ENCODE assay signal across 9 mouse cellular contexts in genomic region chr1:38130715-38131483, GRCm38 (mm10). TPM values are rescaled to one million over a fixed set of nuclear protein-coding genes. Genes with fewer than 3 reads are reported as not detected.
DNase-seq lines count a peak whose midpoint lies in the region; ATAC-seq and TF ChIP-seq lines count a peak whose summit lies in the region.
"Had no signal": no experiment of that assay in that cellular context is flagged by ENCODE, and none has a peak within 500 bp of the region (broad histone marks: within the 10 kb centered on the region; RNA-seq: fewer than 3 reads in every experiment).

No protein-coding gene starts in this region.

- no peak for TF ChIP-seq CTCF in CH12.LX (conservative IDR thresholded peaks at IDR 0.05 in 1 of 2, IDR thresholded peaks at IDR 0.05 in 1 of 2; ENCODE audit: low read depth in 2 of 2, low read length in 2 of 2)
- no peak for TF ChIP-seq CTCF in intestine, postnatal 0 days (IDR thresholded peaks at IDR 0.05; ENCODE audit: low read depth)

- TF ChIP-seq RAD21 in CH12.LX (IDR thresholded peaks at IDR 0.05; ENCODE audit: low read depth, low read length) = no peak

- dilution Hi-C loops in CH12.LX (cut with MboI; ENCODE audit: extremely low pct_ligation_motif_present, extremely low pct_unique_long_range_greater_than_20kb, low sequenced_read_pairs) = no loop called here

- no peaks in the 10 kb centered on the region for H3K36me3 ChIP-seq in heart, embryonic 12.5 days
- H3K36me3 ChIP-seq in CH12.LX (replicated peaks in 1 of 2; ENCODE audit: control insufficient read depth in 1 of 2, insufficient read depth in 1 of 2, low read length in 1 of 2) = peaks cover 2 to 3% of the 10 kb centered on the region in 2 experiments
- H3K36me3 ChIP-seq in intestine, postnatal 0 days (ENCODE audit: control insufficient read depth, insufficient read depth) = no peaks in the 10 kb centered on the region
- H3K36me3 ChIP-seq: heart, embryonic 15.5 days had no signal

- WGBS in heart, embryonic 12.5 days = 48% methylated on average over 10 of the region's 10 CpGs
- WGBS in intestine, postnatal 0 days = 59% methylated on average over 10 of the region's 10 CpGs

- H3K79me2 ChIP-seq in CH12.LX (replicated peaks; ENCODE audit: control insufficient read depth, extremely low read depth, insufficient read depth, poor library complexity, severe bottlenecking) = peaks cover 25% of the 10 kb centered on the region

- no peak for ATAC-seq in heart, embryonic 12.5 days (ENCODE audit: insufficient number of reproducible peaks, low FRiP score)
- ATAC-seq in megakaryocyte-erythroid progenitor cell, adult 5-6 weeks (replicated peaks; ENCODE audit: low FRiP score, low TSS enrichment, poor library complexity, severe bottlenecking) = peak; percentile 72
- ATAC-seq in intestine, postnatal 0 days = no peak

- TF ChIP-seq EP300 in CH12.LX (IDR thresholded peaks at IDR 0.05; ENCODE audit: low read length) = no peak

- no peak overlapping the region for H3K27ac ChIP-seq in heart, embryonic 12.5 days (ENCODE audit: poor library complexity, severe bottlenecking)
- H3K27ac ChIP-seq in CH12.LX (ENCODE audit: insufficient read depth, low read depth) = peak overlapping the region; percentile 28; the same call in 1 of the 2 replicates
- no peak overlapping the region for H3K27ac ChIP-seq in intestine, postnatal 0 days (ENCODE audit: low read depth, low read length)

- in situ Hi-C loops in CH12.LX (cut with MboI; ENCODE audit: low pct_ligation_motif_present, low pct_unique_long_range_greater_than_20kb, low sequenced_read_pairs) = no loop called here

- H3K27me3 ChIP-seq in heart, embryonic 12.5 days (replicated peaks) = no peaks in the 10 kb centered on the region
- H3K27me3 ChIP-seq in CH12.LX (replicated peaks) = no peaks in the 10 kb centered on the region
- H3K27me3 ChIP-seq in intestine, postnatal 0 days (replicated peaks; ENCODE audit: control insufficient read depth, insufficient read depth, low read length) = no peaks in the 10 kb centered on the region
- H3K27me3 ChIP-seq: heart, embryonic 15.5 days had no signal

- peak; percentile 88 for TF ChIP-seq POLR2A in CH12.LX (IDR thresholded peaks at IDR 0.05; ENCODE audit: low read depth, low read length)

- H3K4me1 ChIP-seq in heart, embryonic 12.5 days (replicated peaks) = peaks cover 22% of the 10 kb centered on the region
- H3K4me1 ChIP-seq in CH12.LX (ENCODE audit: control insufficient read depth in 1 of 2, insufficient read depth in 2 of 2) = peaks cover 8 to 31% of the 10 kb centered on the region in 2 experiments
- no peaks in the 10 kb centered on the region; the same call in 1 of the 2 replicates for H3K4me1 ChIP-seq in intestine, postnatal 0 days (replicated peaks; ENCODE audit: control insufficient read depth, insufficient read depth, low read length)

- H3K4me3 ChIP-seq in heart, embryonic 12.5 days = no peak overlapping the region
- peak overlapping the region; percentile 37 to 93 (median 88) for H3K4me3 ChIP-seq in CH12.LX (replicated peaks in 1 of 3; ENCODE audit: low read depth in 2 of 3, low read length in 2 of 3, poor library complexity in 1 of 3)
- no peak overlapping the region for H3K4me3 ChIP-seq in intestine, postnatal 0 days (ENCODE audit: low read depth, low read length)

- 0 out of 2 replicates have a peak, but pooled peaks cover 4% of the 10 kb centered on the region for H3K9me3 ChIP-seq in heart, embryonic 12.5 days (replicated peaks)
- no peaks in the 10 kb centered on the region for H3K9me3 ChIP-seq in CH12.LX (replicated peaks; ENCODE audit: low read length)
- H3K9me3 ChIP-seq in intestine, postnatal 0 days (ENCODE audit: control insufficient read depth) = no peaks in the 10 kb centered on the region
- H3K9me3 ChIP-seq: heart, embryonic 15.5 days had no signal

- DNase-seq in heart, adult 11 months = peak; percentile 86
- DNase-seq in CH12.LX (ENCODE audit: extremely low read depth) = peak; percentile 62
- peak; percentile 41 for DNase-seq in embryo, embryonic 11 days
- DNase-seq in gastrocnemius, postnatal 10 days = no peak
- DNase-seq in left cerebral cortex, postnatal 36 days (ENCODE audit: low spot score in 2 of 2) = no peak

- no peak overlapping the region for H3K4me2 ChIP-seq in heart, embryonic 12.5 days
- H3K4me2 ChIP-seq in CH12.LX (ENCODE audit: insufficient read depth, low read depth, poor library complexity, severe bottlenecking) = peak overlapping the region; percentile 98
- no peak overlapping the region for H3K4me2 ChIP-seq in intestine, postnatal 0 days (replicated peaks; ENCODE audit: low read depth)

- intact Hi-C loops in left cerebral cortex, postnatal 36 days (cut with DNase I) = no loop called here

- H3K9ac ChIP-seq in heart, embryonic 12.5 days = no peak overlapping the region
- peak overlapping the region; percentile 71 for H3K9ac ChIP-seq in CH12.LX (ENCODE audit: insufficient read depth, low read depth)
- no peak overlapping the region for H3K9ac ChIP-seq in intestine, postnatal 0 days (ENCODE audit: low read depth, low read length)

TF ChIP-seq in CH12.LX, 34 proteins besides CTCF, POLR2A, EP300 and RAD21:
- TF ChIP-seq MAX (IDR thresholded peaks at IDR 0.05; ENCODE audit: low read length) (no peak), E2F4 (IDR thresholded peaks at IDR 0.05; ENCODE audit: insufficient replicate concordance, low read depth, low read length) (peak; percentile 94), CHD1 (IDR thresholded peaks at IDR 0.05; ENCODE audit: low read depth, low read length) (no peak), ZMIZ1 (IDR thresholded peaks at IDR 0.05; ENCODE audit: low read depth, low read length) (0 out of 2 replicates have a peak, but pooled peaks have one; percentile 35), IRF4 (IDR thresholded peaks at IDR 0.05; ENCODE audit: low read depth, low read length) (no peak), SIN3A (IDR thresholded peaks at IDR 0.05; ENCODE audit: low read length) (0 out of 2 replicates have a peak, but pooled peaks have one; percentile 20), CHD2 (IDR thresholded peaks at IDR 0.05; ENCODE audit: low read length) (no peak), MAFK (IDR thresholded peaks at IDR 0.05; ENCODE audit: insufficient replicate concordance, low read length) (no peak), MAZ (IDR thresholded peaks at IDR 0.05; ENCODE audit: low read depth, low read length) (no peak), NELFE (IDR thresholded peaks at IDR 0.05; ENCODE audit: low read depth, low read length) (peak; percentile 81), HCFC1 (IDR thresholded peaks at IDR 0.05; ENCODE audit: low read depth, low read length) (no peak), JUND (conservative IDR thresholded peaks at IDR 0.05; ENCODE audit: low read depth, low read length) (no peak), USF1 (IDR thresholded peaks at IDR 0.05; ENCODE audit: low read depth, low read length) (no peak), MEF2A (IDR thresholded peaks at IDR 0.05; ENCODE audit: borderline replicate concordance, low read depth, low read length) (0 out of 2 replicates have a peak, but pooled peaks have one; percentile 17), NRF1 (IDR thresholded peaks at IDR 0.05; ENCODE audit: low read depth, low read length) (no peak), TCF12 (IDR thresholded peaks at IDR 0.05; ENCODE audit: low read depth, low read length) (peak; percentile 62; the same call in 1 of the 2 replicates), TBP (conservative IDR thresholded peaks at IDR 0.05; ENCODE audit: low read depth, low read length) (peak; percentile 81), ZC3H11A (IDR thresholded peaks at IDR 0.05; ENCODE audit: low read depth, low read length) (no peak), BHLHE40 (IDR thresholded peaks at IDR 0.05; ENCODE audit: low read depth, low read length) (0 out of 2 replicates have a peak, but pooled peaks have one; percentile 17), GABPA (IDR thresholded peaks at IDR 0.05; ENCODE audit: insufficient replicate concordance, low read depth, low read length) (no peak), PAX5 (IDR thresholded peaks at IDR 0.05; ENCODE audit: low read length) (no peak), ELF1 (IDR thresholded peaks at IDR 0.05; ENCODE audit: low read depth, low read length) (no peak), KAT2A (IDR thresholded peaks at IDR 0.05; ENCODE audit: insufficient replicate concordance, low read length) (no peak), JUN (IDR thresholded peaks at IDR 0.05; ENCODE audit: insufficient read depth, low read depth, low read length) (no peak), RCOR1 (conservative IDR thresholded peaks at IDR 0.05; ENCODE audit: low read depth, low read length) (no peak), SMC3 (IDR thresholded peaks at IDR 0.05; ENCODE audit: low read depth, low read length) (no peak), MXI1 (IDR thresholded peaks at IDR 0.05; ENCODE audit: low read depth, low read length) (peak; percentile 60; the same call in 1 of the 2 replicates), UBTF (IDR thresholded peaks at IDR 0.05; ENCODE audit: low read depth, low read length) (no peak)

RNA-seq across cellular contexts. Expression of gene Rev1, which starts 1.3 kb away (rescaled TPM):
- polyA plus RNA-seq in heart, embryonic 12.5 days (2016; fragmentation: Nextera tagmentation; extraction: Ambion mirVana) = 30.6 and 31.1 TPM in 2 replicates
- total RNA-seq in CH12.LX (2012; rRNA removed) (22.9 and 25.6 TPM in 2 replicates), CH12.LX (2014; rRNA removed) (25.7 and 27.1 TPM in 2 replicates)
- polyA plus RNA-seq in CH12.LX (2012; ENCODE audit: insufficient read length, low read depth) = 22.7 and 23.4 TPM in 2 replicates
- 41.9 and 45.0 TPM in 2 replicates for total RNA-seq in megakaryocyte-erythroid progenitor cell, adult 5-6 weeks (2014; fragmentation: Nextera tagmentation)
- total RNA-seq in megakaryocyte-erythroid progenitor cell, adult 5-6 weeks (2017) = 42.2 and 56.6 TPM in 2 replicates
- total RNA-seq in gastrocnemius, postnatal 10 days (2021) = 10 to 100 TPM; 20.4 to 23.6 TPM
- 9.5 and 10.1 TPM in 2 replicates for polyA plus RNA-seq in intestine, postnatal 0 days (2015; fragmentation: Nextera tagmentation; extraction: Ambion mirVana)
- total RNA-seq in left cerebral cortex, postnatal 36 days (2021) = 10 to 100 TPM; 33.6 to 42.2 TPM

Comparison
In these comparisons a context has a peak if more than half of its experiments do, and no peak if none do; other contexts are left out.
1. DNase-seq: peak in heart, adult 11 months (single experiment), CH12.LX (single experiment) and embryo, embryonic 11 days (single experiment); none in gastrocnemius, postnatal 10 days (single experiment) and left cerebral cortex, postnatal 36 days (0 of 2).
2. H3K4me3 ChIP-seq: peak in CH12.LX (3 of 3); none in heart, embryonic 12.5 days (single experiment) and intestine, postnatal 0 days (single experiment).